Mouse (Mus musculus) heart, postnatal 0 days (tissue): ENCODE results near the gene Fmnl3. TPM values are rescaled to one million over a fixed set of nuclear protein-coding genes. Genes with fewer than 3 reads are reported as not detected.
A peak's percentile ranks its signal among the peaks of the same experiment; 100 is the strongest.

Experiments used
- ATAC-seq: fragments of 200-750 bp; cut with Nextera tagmentation; 2 replicates; pipeline ENCODE4 v1.8.0; 2017; ENCODE audit warnings: low read depth, moderate number of reproducible peaks, moderate library complexity; ENCODE audit not compliant: insufficient read depth
- DNase-seq: peaks from one replicate; pipeline ENCODE4 v3.0.0-alpha.2; 2016; ENCODE audit warnings: low spot score
- H3K27ac ChIP-seq: fragments of 300-500 bp; sonication (generic); 2 replicates; pipeline ENCODE4 v1.5.1; 2014; ENCODE audit warnings: low read depth, mild to moderate bottlenecking
- H3K27me3 ChIP-seq: fragments of 300-500 bp; sonication (generic); 2 replicates; pipeline ENCODE4 v1.6.1; 2014; ENCODE audit warnings: low read length, mixed read lengths; ENCODE audit not compliant: control insufficient read depth, insufficient read depth
- H3K36me3 ChIP-seq: fragments of 300-500 bp; sonication (generic); replicated peaks from 2 replicates; pipeline ENCODE4 v1.6.1; 2014; ENCODE audit warnings: low read length, mixed read lengths; ENCODE audit not compliant: control insufficient read depth, insufficient read depth
- H3K4me1 ChIP-seq: fragments of 300-500 bp; sonication (generic); 2 replicates; pipeline ENCODE4 v1.6.1; 2014; ENCODE audit warnings: antibody characterized with exemption; ENCODE audit not compliant: control insufficient read depth, insufficient read depth
- H3K4me2 ChIP-seq: fragments of 300-500 bp; sonication (generic); 2 replicates; pipeline ENCODE4 v1.6.1; 2014; ENCODE audit warnings: low read depth, mild to moderate bottlenecking, low read length, moderate library complexity
- H3K4me3 ChIP-seq: fragments of 300-500 bp; sonication (generic); 2 replicates; pipeline ENCODE4 v1.5.1; 2014; ENCODE audit warnings: low read depth, low read length
- H3K9ac ChIP-seq: fragments of 300-500 bp; sonication (generic); replicated peaks from 2 replicates; pipeline ENCODE4 v1.6.1; 2014; ENCODE audit warnings: low read depth, low read length, mixed read lengths
- H3K9me3 ChIP-seq: fragments of 300-500 bp; sonication (generic); replicated peaks from 2 replicates; pipeline ENCODE4 v1.6.1; 2016; ENCODE audit warnings: low read length; ENCODE audit not compliant: control insufficient read depth
- CTCF ChIP-seq: IDR thresholded peaks from 2 replicates; pipeline ENCODE4 v1.5.1; 2016; ENCODE audit warnings: antibody characterized with exemption, control low read depth, low read depth
- EP300 ChIP-seq: IDR thresholded peaks from 2 replicates; pipeline ENCODE4 v1.6.1; 2016; ENCODE audit warnings: antibody characterized with exemption, low read depth
- WGBS: fragments of 180-500 bp; shearing (Covaris S2); extraction: QIAGEN DNeasy Blood & Tissue Kit; methylation state at CpG from one replicate; pipeline ENCODE4 v1.1.7; 2014; 5-methylcytosine and 5-hydroxymethylcytosine counted together
- polyA plus RNA-seq: library from polyadenylated mRNA; unstranded; fragments of >200 nt; fragmentation: Nextera tagmentation; extraction: Ambion mirVana; gene quantifications from 2 replicates; pipeline ENCODE4 v1.2.1, GENCODE M21; 2015
- total RNA-seq: library from RNA; depleted of rRNA; stranded (reverse); fragments of >200 nt; gene quantifications from 2 replicates; pipeline ENCODE4 v1.2.3, GENCODE M21; 2014; ENCODE audit warnings: low replicate concordance; rRNA removed

Fmnl3 gene
- total RNA-seq, result 18.2 and 21.6 TPM in 2 replicates
- 10.1 and 12.1 TPM in 2 replicates for polyA plus RNA-seq

DNA sequence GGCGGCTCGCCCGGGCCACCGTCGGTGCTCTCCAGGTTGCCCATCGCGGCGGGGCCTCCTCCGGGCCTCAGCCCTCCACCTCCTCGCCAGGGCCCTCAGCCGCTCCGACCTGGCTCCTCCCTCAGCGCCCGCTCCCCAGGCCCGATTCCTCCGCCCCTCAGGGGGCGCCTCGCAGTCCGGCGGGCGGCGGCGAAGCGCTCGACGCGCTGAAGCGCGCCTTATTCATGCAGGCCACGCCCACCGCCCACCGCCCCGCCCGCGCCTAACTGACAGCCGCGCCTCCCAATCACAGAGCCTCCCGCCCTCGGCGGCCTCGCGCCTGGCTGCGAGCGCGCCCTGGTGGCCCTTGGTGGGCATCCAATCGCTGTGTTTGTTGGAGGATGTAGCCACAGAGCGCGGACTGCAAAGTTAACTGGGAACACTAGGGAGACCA, at the start of gene Fmnl3:
Fmnl3 (minus strand) TSS at position 224 of the 433 bp plus-strand sequence.
- H3K9ac ChIP-seq, result peak within 1 kb of the TSS; percentile 83
- no peak for TF ChIP-seq EP300
- peak; percentile 98 for TF ChIP-seq CTCF
- H3K27ac ChIP-seq, result peak within 1 kb of the TSS; percentile 86
- under 1% methylated on average over 46 of the region's 48 CpGs for WGBS
- ATAC-seq, result peak; percentile 97
- peak within 1 kb of the TSS; percentile 84 for H3K4me2 ChIP-seq
- H3K4me1 ChIP-seq, result no peaks in the 10 kb centered on the region; the same call in 1 of the 2 replicates
- DNase-seq, result peak; percentile 85
- no peaks in the 10 kb centered on the region for H3K27me3 ChIP-seq
- no peaks in the 10 kb centered on the region for H3K9me3 ChIP-seq
- no peaks in the 10 kb centered on the region for H3K36me3 ChIP-seq
- peak within 1 kb of the TSS; percentile 79 for H3K4me3 ChIP-seq

DNA sequence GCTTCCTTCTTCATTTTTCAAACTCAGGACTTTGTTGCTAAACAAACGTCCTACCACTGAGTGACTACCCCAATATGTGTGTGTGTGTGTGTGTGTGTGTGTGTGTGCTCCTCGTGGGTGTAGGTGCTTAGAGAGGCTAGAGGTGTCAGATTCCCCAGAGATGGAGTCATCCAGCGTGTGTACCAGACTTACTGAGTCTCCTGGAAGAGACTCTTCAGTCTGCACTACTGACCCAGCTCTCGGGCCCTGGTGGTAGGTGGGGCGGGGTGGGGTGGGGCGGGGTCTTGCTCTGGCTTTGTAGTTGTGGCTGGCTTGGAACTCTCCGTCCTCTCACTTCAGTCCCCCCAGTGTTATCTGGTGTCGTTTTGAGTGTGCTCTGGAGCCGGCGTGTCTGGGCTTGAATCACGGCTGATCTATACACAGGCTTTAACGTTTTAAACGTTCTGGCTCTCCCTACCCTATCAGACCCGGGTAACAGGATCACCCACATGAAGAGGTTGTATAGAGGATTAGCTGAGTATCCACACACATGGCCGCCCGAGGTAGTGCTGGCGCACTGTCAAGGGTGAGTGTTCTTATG, 47.5 kb upstream of the Fmnl3 start:
- no peaks in the 10 kb centered on the region for H3K9me3 ChIP-seq
- H3K27ac ChIP-seq, result peak overlapping the region; percentile 54; the same call in 1 of the 2 replicates
- WGBS, result 19% methylated on average over 17 of the region's 17 CpGs
- no peak overlapping the region for H3K4me2 ChIP-seq
- ATAC-seq (no peak), DNase-seq (no peak)
- peaks cover 9% of the 10 kb centered on the region; the same call in 1 of the 2 replicates for H3K36me3 ChIP-seq
- TF ChIP-seq CTCF (no peak), EP300 (no peak)
- no peaks in the 10 kb centered on the region for H3K27me3 ChIP-seq
- H3K9ac ChIP-seq, result no peak overlapping the region
- peaks cover 12% of the 10 kb centered on the region; the same call in 1 of the 2 replicates for H3K4me1 ChIP-seq
- no peak overlapping the region for H3K4me3 ChIP-seq

DNA sequence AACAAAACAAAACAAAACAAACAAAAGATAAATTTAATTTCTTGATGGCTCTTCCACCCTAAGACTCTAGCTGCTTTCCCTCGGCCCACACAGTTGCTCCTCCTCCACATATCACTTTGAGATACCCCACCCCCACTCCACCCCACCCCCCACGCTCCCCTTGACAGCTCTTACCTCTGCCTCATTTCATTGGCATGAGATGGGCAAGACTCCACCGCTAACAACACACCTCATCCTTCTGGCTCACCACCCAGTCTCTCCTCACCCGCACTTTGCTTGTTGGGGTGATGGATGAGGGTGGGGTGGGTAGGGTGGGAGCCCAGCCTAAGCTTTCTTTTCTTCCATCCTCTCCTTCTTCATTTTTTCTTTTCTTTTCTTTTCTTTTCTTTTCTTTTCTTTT, 46.7 kb upstream of the Fmnl3 start:
- WGBS, result 29% methylated on average over 4 of the region's 4 CpGs
- no peak for DNase-seq
- H3K4me3 ChIP-seq, result 0 out of 2 replicates have a peak overlapping the region, but pooled peaks have one; percentile 1
- H3K36me3 ChIP-seq, result peaks cover 5% of the 10 kb centered on the region; the same call in 1 of the 2 replicates
- TF ChIP-seq CTCF, result no peak
- no peak for TF ChIP-seq EP300
- no peaks in the 10 kb centered on the region for H3K9me3 ChIP-seq
- no peak overlapping the region for H3K9ac ChIP-seq
- ATAC-seq, result no peak
- peak overlapping the region; percentile 24 for H3K4me2 ChIP-seq
- peaks cover 12% of the 10 kb centered on the region; the same call in 1 of the 2 replicates for H3K4me1 ChIP-seq
- no peak overlapping the region for H3K27ac ChIP-seq
- H3K27me3 ChIP-seq, result no peaks in the 10 kb centered on the region

DNA sequence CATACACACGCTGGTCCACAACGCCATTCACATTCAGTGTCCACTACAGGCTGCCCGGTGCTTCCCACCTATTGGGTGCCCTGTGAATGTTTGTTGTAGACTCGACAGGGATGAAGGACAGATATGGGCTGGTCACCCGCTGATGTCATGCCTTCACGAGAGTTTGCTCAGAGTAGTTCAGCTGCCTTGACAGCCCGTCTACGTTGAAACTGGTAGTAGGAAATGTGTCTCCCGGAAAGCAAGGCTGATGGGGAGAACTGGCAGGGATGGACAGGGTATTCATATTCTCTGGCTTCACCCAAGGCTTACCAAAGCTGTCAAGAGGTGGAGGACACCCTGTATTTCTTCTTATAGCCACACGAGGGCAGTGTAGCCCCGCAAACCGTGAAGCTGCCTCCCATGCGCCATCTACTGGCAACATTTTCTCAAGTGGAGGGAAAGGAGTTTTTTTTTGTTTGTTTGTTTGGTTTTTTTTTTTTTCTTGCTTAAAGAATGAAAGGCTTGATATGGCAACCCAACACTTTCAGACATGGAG, 46.1 kb upstream of the Fmnl3 start:
- no peak overlapping the region for H3K27ac ChIP-seq
- H3K36me3 ChIP-seq, result no peaks in the 10 kb centered on the region
- DNase-seq (peak; percentile 78), ATAC-seq (no peak)
- no peak overlapping the region for H3K9ac ChIP-seq
- 17% methylated on average over 13 of the region's 13 CpGs for WGBS
- H3K9me3 ChIP-seq, result no peaks in the 10 kb centered on the region
- H3K4me1 ChIP-seq, result peaks cover 11% of the 10 kb centered on the region; the same call in 1 of the 2 replicates
- TF ChIP-seq EP300 (no peak), CTCF (peak; percentile 100)
- peak overlapping the region; percentile 24 for H3K4me2 ChIP-seq
- 0 out of 2 replicates have a peak overlapping the region, but pooled peaks have one; percentile 1 for H3K4me3 ChIP-seq
- no peaks in the 10 kb centered on the region for H3K27me3 ChIP-seq

DNA sequence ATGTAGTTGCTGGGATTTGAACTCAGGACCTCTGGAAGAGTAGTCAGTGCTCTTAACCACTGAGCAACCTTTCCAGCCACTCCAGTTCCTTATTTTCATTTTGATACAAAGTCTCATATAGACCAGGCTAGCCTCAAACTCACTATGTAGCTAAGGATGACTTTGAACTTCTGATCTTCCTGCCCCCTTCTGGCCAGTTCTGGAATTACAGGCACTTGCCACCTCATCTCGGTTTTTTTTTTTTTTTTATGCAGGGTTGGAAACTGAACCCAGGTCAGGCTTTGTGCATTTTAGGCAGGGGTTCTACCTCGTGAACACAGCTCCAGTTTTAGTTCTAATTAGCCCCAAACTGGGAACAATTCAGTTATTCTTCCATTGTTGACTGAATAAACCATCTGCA, 45.5 kb upstream of the Fmnl3 start:
- Histone ChIP-seq H3K4me3 (no peak overlapping the region), H3K4me1 (peaks cover 5% of the 10 kb centered on the region; the same call in 1 of the 2 replicates), H3K9me3 (no peaks in the 10 kb centered on the region), H3K9ac (no peak overlapping the region), H3K27me3 (no peaks in the 10 kb centered on the region), H3K36me3 (no peaks in the 10 kb centered on the region), H3K27ac (no peak overlapping the region), H3K4me2 (no peak overlapping the region)
- no peak for TF ChIP-seq EP300
- peak; percentile 52 for TF ChIP-seq CTCF
- ATAC-seq (no peak), DNase-seq (no peak)
- 19% methylated on average over 2 of the region's 2 CpGs for WGBS
